Mouse (Mus musculus) midbrain, embryonic 11.5 days (tissue): ENCODE measurements around the gene Tspo. TPM values are rescaled to one million over a fixed set of nuclear protein-coding genes. Genes with fewer than 3 reads are reported as not detected.

Experiments used
- ATAC-seq: fragments of 200-750 bp; cut with Nextera tagmentation; 2 replicates; pipeline ENCODE4 v1.8.0; 2017; ENCODE audit warnings: moderate TSS enrichment, moderate library complexity; ENCODE audit not compliant: low FRiP score
- DNase-seq: peaks from one replicate; pipeline ENCODE4 v3.0.0; 2015; ENCODE audit warnings: low spot score; ENCODE audit errors: missing footprints
- H3K27ac ChIP-seq: fragments of 300-500 bp; sonication (generic); 2 replicates; pipeline ENCODE4 v1.5.1; 2014; ENCODE audit warnings: low read depth, low read length
- H3K27me3 ChIP-seq: fragments of 300-500 bp; sonication (generic); 2 replicates; pipeline ENCODE4 v1.6.1; 2014; ENCODE audit warnings: mild to moderate bottlenecking, low read length, moderate library complexity, mixed read lengths; ENCODE audit not compliant: control insufficient read depth, insufficient read depth
- H3K36me3 ChIP-seq: fragments of 300-500 bp; sonication (generic); 2 replicates; pipeline ENCODE4 v1.6.1; 2014; ENCODE audit warnings: mild to moderate bottlenecking, low read length, moderate library complexity, mixed read lengths; ENCODE audit not compliant: control insufficient read depth, insufficient read depth
- H3K4me1 ChIP-seq: fragments of 300-500 bp; sonication (generic); 2 replicates; pipeline ENCODE4 v1.6.1; 2014; ENCODE audit warnings: low read length; ENCODE audit not compliant: control insufficient read depth, insufficient read depth
- H3K4me2 ChIP-seq: fragments of 300-500 bp; sonication (generic); 2 replicates; pipeline ENCODE4 v1.6.1; 2014; ENCODE audit warnings: mild to moderate bottlenecking, moderate library complexity
- H3K4me3 ChIP-seq: fragments of 300-500 bp; sonication (generic); 2 replicates; pipeline ENCODE4 v1.5.1; 2014; ENCODE audit warnings: low read depth, low read length
- H3K9ac ChIP-seq: fragments of 300-500 bp; sonication (generic); 2 replicates; pipeline ENCODE4 v1.6.1; 2014; ENCODE audit warnings: low read length
- H3K9me3 ChIP-seq: fragments of 300-500 bp; sonication (generic); 2 replicates; pipeline ENCODE4 v1.6.1; 2016; ENCODE audit warnings: low read length; ENCODE audit not compliant: control insufficient read depth
- WGBS: fragments of 180-500 bp; shearing (Covaris S2); extraction: QIAGEN DNeasy Blood & Tissue Kit; methylation state at CpG from one replicate; pipeline ENCODE4 v1.1.7; 2014; 5-methylcytosine and 5-hydroxymethylcytosine counted together
- polyA plus RNA-seq: library from polyadenylated mRNA; unstranded; fragments of >200 nt; fragmentation: Nextera tagmentation; extraction: Ambion mirVana; gene quantifications from 2 replicates; pipeline ENCODE4 v1.2.1, GENCODE M21; 2014

Gene Tspo
- polyA plus RNA-seq, 1 experiment from 2014 or later, result 27.8 TPM

GRCm38 (mm10) chr15:83601185-83601584, 37.8 kb downstream of the Tspo start:
- Histone ChIP-seq H3K9me3 (no peaks in the 10 kb centered on the region), H3K4me1 (no peaks in the 10 kb centered on the region), H3K4me3 (no peak overlapping the region), H3K36me3 (no peaks in the 10 kb centered on the region), H3K27ac (no peak overlapping the region), H3K27me3 (no peaks in the 10 kb centered on the region), H3K4me2 (no peak overlapping the region), H3K9ac (no peak overlapping the region)
- DNase-seq (no peak), ATAC-seq (no peak)
- 78% methylated on average over 4 of the region's 4 CpGs for WGBS

GRCm38 (mm10) chr15:83602372-83603045, 39.1 kb downstream of the Tspo start:
- no peak overlapping the region for H3K4me2 ChIP-seq
- H3K9ac ChIP-seq, result no peak overlapping the region
- DNase-seq, result no peak
- H3K27me3 ChIP-seq, result no peaks in the 10 kb centered on the region
- H3K4me3 ChIP-seq, result no peak overlapping the region
- no peak for ATAC-seq
- 85% methylated on average over 13 of the region's 13 CpGs for WGBS
- no peak overlapping the region for H3K27ac ChIP-seq
- H3K9me3 ChIP-seq, result no peaks in the 10 kb centered on the region
- H3K4me1 ChIP-seq, result no peaks in the 10 kb centered on the region
- H3K36me3 ChIP-seq, result no peaks in the 10 kb centered on the region; the same call in 1 of the 2 replicates

GRCm38 (mm10) chr15:83603046-83603396, 39.6 kb downstream of the Tspo start:
- H3K9me3 ChIP-seq, result no peaks in the 10 kb centered on the region
- no peak overlapping the region for H3K4me3 ChIP-seq
- no peak for ATAC-seq
- DNase-seq, result no peak
- H3K4me1 ChIP-seq, result no peaks in the 10 kb centered on the region
- 96% methylated on average over 1 of the region's 1 CpGs for WGBS
- H3K36me3 ChIP-seq, result no peaks in the 10 kb centered on the region; the same call in 1 of the 2 replicates
- H3K27ac ChIP-seq, result no peak overlapping the region
- H3K9ac ChIP-seq, result no peak overlapping the region
- no peak overlapping the region for H3K4me2 ChIP-seq
- no peaks in the 10 kb centered on the region for H3K27me3 ChIP-seq

GRCm38 (mm10) chr15:83603426-83603825, 40.0 kb downstream of the Tspo start:
- ATAC-seq, result no peak
- no peak overlapping the region for H3K27ac ChIP-seq
- no peaks in the 10 kb centered on the region for H3K4me1 ChIP-seq
- no peak overlapping the region for H3K4me3 ChIP-seq
- H3K9me3 ChIP-seq, result no peaks in the 10 kb centered on the region
- 93% methylated on average over 7 of the region's 7 CpGs for WGBS
- H3K9ac ChIP-seq, result no peak overlapping the region
- H3K4me2 ChIP-seq, result no peak overlapping the region
- no peaks in the 10 kb centered on the region; the same call in 1 of the 2 replicates for H3K36me3 ChIP-seq
- no peaks in the 10 kb centered on the region for H3K27me3 ChIP-seq
- DNase-seq, result no peak

GRCm38 (mm10) chr15:83606216-83606615, 42.8 kb downstream of the Tspo start:
- Histone ChIP-seq H3K36me3 (no peaks in the 10 kb centered on the region; the same call in 1 of the 2 replicates), H3K4me3 (no peak overlapping the region), H3K9ac (no peak overlapping the region), H3K4me2 (no peak overlapping the region), H3K4me1 (no peaks in the 10 kb centered on the region), H3K9me3 (no peaks in the 10 kb centered on the region), H3K27ac (no peak overlapping the region), H3K27me3 (no peaks in the 10 kb centered on the region)
- peak; percentile 64 for DNase-seq
- no peak for ATAC-seq
- WGBS, result 91% methylated on average over 11 of the region's 11 CpGs

- 88% methylated on average over 8 of the region's 8 CpGs for WGBS
- no peak for ATAC-seq
- H3K4me1 ChIP-seq, result no peaks in the 10 kb centered on the region
- H3K9ac ChIP-seq, result no peak overlapping the region
- no peak overlapping the region for H3K27ac ChIP-seq
- peak; percentile 19 for DNase-seq
- H3K36me3 ChIP-seq, result no peaks in the 10 kb centered on the region; the same call in 1 of the 2 replicates
- no peak overlapping the region for H3K4me2 ChIP-seq
- H3K27me3 ChIP-seq, result no peaks in the 10 kb centered on the region
- H3K4me3 ChIP-seq, result no peak overlapping the region
- no peaks in the 10 kb centered on the region for H3K9me3 ChIP-seq
Observed at GRCm38 (mm10) chr15:83606700-83607099, 43.3 kb downstream of the Tspo start.

GRCm38 (mm10) chr15:83607115-83607802, 43.9 kb downstream of the Tspo start:
- peaks cover 3% of the 10 kb centered on the region; the same call in 1 of the 2 replicates for H3K36me3 ChIP-seq
- ATAC-seq (peak; percentile 62), DNase-seq (peak; percentile 96)
- WGBS, result 52% methylated on average over 15 of the region's 15 CpGs
- H3K9me3 ChIP-seq, result no peaks in the 10 kb centered on the region
- H3K27ac ChIP-seq, result no peak overlapping the region
- H3K4me2 ChIP-seq, result no peak overlapping the region
- no peak overlapping the region for H3K9ac ChIP-seq
- no peak overlapping the region for H3K4me3 ChIP-seq
- no peaks in the 10 kb centered on the region for H3K27me3 ChIP-seq
- no peaks in the 10 kb centered on the region for H3K4me1 ChIP-seq

GRCm38 (mm10) chr15:83615245-83615644, 51.9 kb downstream of the Tspo start:
- Histone ChIP-seq H3K9ac (no peak overlapping the region), H3K4me2 (no peak overlapping the region), H3K9me3 (no peaks in the 10 kb centered on the region), H3K27me3 (no peaks in the 10 kb centered on the region), H3K4me3 (no peak overlapping the region), H3K4me1 (no peaks in the 10 kb centered on the region), H3K27ac (no peak overlapping the region), H3K36me3 (peaks cover 10% of the 10 kb centered on the region)
- DNase-seq (no peak), ATAC-seq (no peak)
- WGBS, result 87% methylated on average over 3 of the region's 3 CpGs
